ENCODE assay signal across 31 mouse cellular contexts in the genomic region with DNA sequence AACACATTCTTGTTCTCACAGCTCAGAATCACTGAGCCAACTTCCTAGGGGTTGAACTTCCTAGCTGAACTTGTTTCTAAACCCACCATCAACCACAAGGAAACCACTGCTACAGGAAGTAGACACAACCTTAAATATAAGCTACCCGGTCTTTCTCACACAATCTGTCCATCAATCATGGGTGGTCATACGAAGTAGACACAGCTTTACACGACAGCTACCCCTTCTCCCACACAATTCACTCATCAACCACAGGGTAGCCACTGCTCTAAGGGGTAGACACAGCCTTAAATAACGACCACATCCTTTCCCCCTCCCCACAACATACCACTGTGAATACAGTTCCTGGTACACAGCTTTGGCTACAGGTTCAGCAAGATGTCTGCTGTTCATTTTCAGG. TPM values are rescaled to one million over a fixed set of nuclear protein-coding genes. Genes with fewer than 3 reads are reported as not detected.
DNase-seq lines count a peak whose midpoint lies in the region; ATAC-seq and TF ChIP-seq lines count a peak whose summit lies in the region.
"Had no signal": no experiment of that assay in that cellular context is flagged by ENCODE, and none has a peak within 500 bp of the region (broad histone marks: within the 10 kb centered on the region; RNA-seq: fewer than 3 reads in every experiment).

No protein-coding gene starts in this region.

- DNase-seq in thymus, adult 2 months = peak; percentile 9
- no peak for DNase-seq in thymus, postnatal 10 days (ENCODE audit: low spot score in 2 of 2)
- peak; percentile 59 for DNase-seq in induced T-regulatory cell, adult 2 months (ENCODE audit: low read depth)
- no peak for DNase-seq in kidney, adult 11 months
- DNase-seq in kidney, postnatal 4 days = no peak
- DNase-seq: adrenal gland, adult 2 months; cerebellum, adult 11-12 months; cerebellum, postnatal 14 days; gastrocnemius, adult 2 months; kidney, adult 18-20 months; liver, postnatal 0 days; right cerebral cortex, postnatal 14 days; thymus, postnatal 14 days had no signal

- H3K4me3 ChIP-seq in thymus, adult 2 months (ENCODE audit: control insufficient read depth, insufficient read depth, low read length) = no peak overlapping the region
- no peak overlapping the region for H3K4me3 ChIP-seq in small intestine, adult 2 months (ENCODE audit: low read depth, low read length)
- H3K4me3 ChIP-seq: forebrain, embryonic 12.5 days; gastrocnemius, adult 2 months; hindbrain, embryonic 10.5 days; midbrain, embryonic 10.5 days had no signal

- peak; percentile 25 for ATAC-seq in CD4-positive, CD25-positive, alpha-beta regulatory T cell, adult 4 months
- ATAC-seq: hindbrain, embryonic 16.5 days; liver, postnatal 0 days; lung, postnatal 0 days; midbrain, embryonic 16.5 days had no signal

- peak overlapping the region; percentile 59 for H3K27ac ChIP-seq in thymus, adult 2 months (ENCODE audit: control insufficient read depth, insufficient read depth, low read length)
- peak overlapping the region; percentile 15; the same call in 1 of the 2 replicates for H3K27ac ChIP-seq in small intestine, adult 2 months (ENCODE audit: insufficient read depth, low read depth, low read length)
- H3K27ac ChIP-seq: forebrain, embryonic 12.5 days; gastrocnemius, adult 2 months; hindbrain, embryonic 10.5 days; kidney, postnatal 0 days; macrophage; midbrain, embryonic 10.5 days had no signal

- no peaks in the 10 kb centered on the region for H3K27me3 ChIP-seq in thymus, adult 2 months (ENCODE audit: control insufficient read depth, insufficient read depth, low read length)
- H3K27me3 ChIP-seq in small intestine, adult 2 months (ENCODE audit: control insufficient read depth, insufficient read depth, low read length) = no peaks in the 10 kb centered on the region
- H3K27me3 ChIP-seq: forebrain, embryonic 12.5 days had no signal

- WGBS in thymus, adult 2 months = 7% methylated on average over 4 of the region's 4 CpGs
- WGBS in small intestine, adult 2 months = 68% methylated on average over 4 of the region's 4 CpGs

- peaks cover 16% of the 10 kb centered on the region for H3K36me3 ChIP-seq in thymus, adult 2 months (ENCODE audit: control insufficient read depth, insufficient read depth, low read length)
- peaks cover 58% of the 10 kb centered on the region for H3K36me3 ChIP-seq in small intestine, adult 2 months (ENCODE audit: control insufficient read depth, insufficient read depth, low read length)

- TF ChIP-seq POLR2A in thymus, adult 2 months (IDR thresholded peaks at IDR 0.05; ENCODE audit: control insufficient read depth, extremely low read depth, insufficient read depth, low read length, poor library complexity) = no peak
- no peak for TF ChIP-seq POLR2A in small intestine, adult 2 months (IDR thresholded peaks at IDR 0.05; ENCODE audit: low read depth, low read length)

- H3K4me1 ChIP-seq in thymus, adult 2 months (replicated peaks; ENCODE audit: control insufficient read depth, insufficient read depth, low read length) = peaks cover 7% of the 10 kb centered on the region
- H3K4me1 ChIP-seq in small intestine, adult 2 months (ENCODE audit: control insufficient read depth, insufficient read depth, insufficient read length, low read length) = peaks cover 2% of the 10 kb centered on the region; the same call in 1 of the 2 replicates

- no peak for TF ChIP-seq CTCF in thymus, adult 2 months (IDR thresholded peaks at IDR 0.05; ENCODE audit: borderline replicate concordance, control insufficient read depth, extremely low read depth, insufficient read depth, low read length, poor library complexity)
- TF ChIP-seq CTCF in small intestine, adult 2 months (IDR thresholded peaks at IDR 0.05; ENCODE audit: extremely low read depth, insufficient read length, insufficient replicate concordance, low read depth, low read length) = no peak

RNA-seq across cellular contexts. Expression of gene Ndufa10, which starts 4.8 kb away (rescaled TPM):
- 83.6 and 96.7 TPM in 2 replicates for polyA plus RNA-seq in thymus, adult 2 months (2012; rRNA removed)
- polyA plus RNA-seq in CD4-positive, CD25-positive, alpha-beta regulatory T cell, adult 4 months (2017; shearing (Covaris generic)) = 100 to 1,000 TPM; 174 to 195 TPM
- 67.2 and 104 TPM in 2 replicates for polyA plus RNA-seq in small intestine, adult 2 months (2012; rRNA removed)

RNA-seq across cellular contexts. Expression of gene Olfr1416, which starts 16.0 kb away (rescaled TPM):
- polyA plus RNA-seq in thymus, adult 2 months (2012; rRNA removed) = not detected in 2 replicates
- not detected for polyA plus RNA-seq in CD4-positive, CD25-positive, alpha-beta regulatory T cell, adult 4 months (2017; shearing (Covaris generic))
- polyA plus RNA-seq in small intestine, adult 2 months (2012; rRNA removed) = not detected in 2 replicates
- polyA plus RNA-seq: adrenal gland, adult 2 months; C2C12; embryonic facial prominence, embryonic 11.5 days; forebrain, embryonic 12.5 days; heart, embryonic 11.5 days; heart, postnatal 0 days; hindbrain, embryonic 10.5 days; hindbrain, embryonic 16.5 days; kidney, postnatal 0 days; limb, embryonic 11.5 days; liver, adult 2 months; liver, postnatal 0 days; lung, postnatal 0 days; macrophage; midbrain, embryonic 10.5 days; midbrain, embryonic 16.5 days; neural tube, embryonic 11.5 days; stomach, embryonic 16.5 days had no signal

RNA-seq across cellular contexts. Expression of gene Olfr1415, which starts 27.0 kb away (rescaled TPM):
- polyA plus RNA-seq in thymus, adult 2 months (2012; rRNA removed) = not detected in 2 replicates
- not detected for polyA plus RNA-seq in CD4-positive, CD25-positive, alpha-beta regulatory T cell, adult 4 months (2017; shearing (Covaris generic))
- polyA plus RNA-seq in small intestine, adult 2 months (2012; rRNA removed) = not detected in 2 replicates
- polyA plus RNA-seq: adrenal gland, adult 2 months; C2C12; embryonic facial prominence, embryonic 11.5 days; forebrain, embryonic 12.5 days; heart, embryonic 11.5 days; heart, postnatal 0 days; hindbrain, embryonic 10.5 days; hindbrain, embryonic 16.5 days; kidney, postnatal 0 days; limb, embryonic 11.5 days; liver, adult 2 months; liver, postnatal 0 days; lung, postnatal 0 days; macrophage; midbrain, embryonic 10.5 days; midbrain, embryonic 16.5 days; neural tube, embryonic 11.5 days; stomach, embryonic 16.5 days had no signal

RNA-seq across cellular contexts. Expression of gene Olfr1414, which starts 49.6 kb away (rescaled TPM):
- polyA plus RNA-seq in thymus, adult 2 months (2012; rRNA removed) = not detected in 2 replicates
- not detected for polyA plus RNA-seq in CD4-positive, CD25-positive, alpha-beta regulatory T cell, adult 4 months (2017; shearing (Covaris generic))
- not detected in 2 replicates for polyA plus RNA-seq in small intestine, adult 2 months (2012; rRNA removed)
- polyA plus RNA-seq: adrenal gland, adult 2 months; C2C12; embryonic facial prominence, embryonic 11.5 days; heart, embryonic 11.5 days; heart, postnatal 0 days; hindbrain, embryonic 10.5 days; hindbrain, embryonic 16.5 days; kidney, postnatal 0 days; limb, embryonic 11.5 days; liver, adult 2 months; liver, postnatal 0 days; lung, postnatal 0 days; macrophage; midbrain, embryonic 10.5 days; midbrain, embryonic 16.5 days; neural tube, embryonic 11.5 days; stomach, embryonic 16.5 days had no signal

Comparison
In these comparisons a context has a peak if more than half of its experiments do, and no peak if none do; other contexts are left out.
1. DNase-seq: peak in thymus, adult 2 months (single experiment) and induced T-regulatory cell, adult 2 months (single experiment); none in thymus, postnatal 10 days (0 of 2), kidney, adult 11 months (single experiment) and kidney, postnatal 4 days (0 of 2).